Mouse (Mus musculus): ENCODE data around the gene Hhipl1.
A peak's percentile ranks its signal among the peaks of the same experiment; 100 is the strongest.

Gene Hhipl1

DNA sequence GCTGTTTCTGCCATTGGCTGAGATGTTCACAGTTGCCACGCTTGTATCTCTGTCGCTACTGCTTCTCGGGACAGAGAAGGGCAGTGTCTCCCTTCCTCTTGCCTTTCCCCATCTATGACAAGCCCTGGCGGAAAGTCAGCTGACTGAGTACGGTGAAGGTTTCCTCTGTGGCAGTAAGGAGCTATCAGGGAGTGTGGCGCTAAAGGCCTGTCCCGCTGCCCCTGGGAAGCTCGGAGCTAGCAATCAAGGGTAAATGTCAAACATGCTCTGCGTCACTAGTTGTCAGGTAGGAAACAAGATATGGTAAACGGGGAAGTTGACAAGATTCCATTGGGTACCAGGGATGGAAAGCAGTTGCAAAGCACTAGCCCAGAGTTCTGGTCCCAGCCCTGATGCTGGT, 9.7 kb downstream of the Hhipl1 start:
- no peak for DNase-seq

DNA sequence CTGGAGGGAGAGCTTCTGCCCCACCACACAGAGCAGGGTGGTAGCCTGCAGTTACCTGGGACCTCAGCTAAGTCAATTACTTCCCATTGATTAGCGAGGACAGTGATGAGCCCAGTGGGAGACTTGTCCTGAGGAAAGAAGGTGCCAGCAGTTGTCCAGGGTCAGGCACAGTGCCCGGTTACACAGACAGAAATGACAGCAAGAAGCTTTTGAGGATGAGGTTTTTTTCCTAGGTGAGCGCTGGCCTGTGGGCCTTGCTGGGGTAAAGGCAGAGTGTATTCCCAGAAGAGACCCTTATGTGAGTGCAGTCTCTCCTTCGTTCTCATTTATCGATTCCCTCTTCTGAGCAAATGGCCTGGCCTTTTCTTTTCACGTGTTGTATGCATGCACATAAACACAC, 10.6 kb downstream of the Hhipl1 start:
- DNase-seq = no peak

- DNase-seq = no peak
Measured at GRCm38 (mm10) chr12:108317201-108317738, 11.2 kb downstream of the Hhipl1 start.

DNA sequence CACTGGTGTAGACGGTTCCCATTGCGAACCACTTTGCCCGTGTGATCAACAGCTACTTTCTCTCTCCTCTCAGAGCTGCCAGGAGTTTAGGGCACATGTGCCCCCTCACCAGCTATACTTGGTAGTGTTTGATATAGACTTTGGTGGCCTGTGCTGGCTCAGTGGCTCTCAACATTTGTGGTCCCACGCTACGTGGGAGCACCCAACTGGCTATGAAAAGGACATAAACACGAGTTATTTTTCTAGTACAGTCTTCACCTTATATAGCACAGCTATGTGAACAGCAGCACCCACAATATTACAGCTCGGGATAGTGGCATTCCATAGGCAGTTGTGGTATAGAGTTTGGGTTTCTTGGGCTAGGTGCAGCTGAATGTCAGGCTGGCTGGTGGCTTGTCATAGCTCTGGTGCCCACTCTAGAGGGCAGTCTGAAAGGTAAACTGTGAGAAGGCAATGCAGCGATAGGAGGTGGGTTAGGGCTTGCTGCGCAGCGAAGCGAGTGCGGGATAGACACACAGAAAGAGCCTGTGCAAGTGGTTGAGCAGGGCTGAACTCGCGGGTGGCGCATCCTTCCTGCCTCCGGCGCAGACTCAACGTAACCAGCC, 11.9 kb downstream of the Hhipl1 start:
- DNase-seq = no peak

- DNase-seq = no peak
Measured at GRCm38 (mm10) chr12:108318499-108318898, 12.4 kb downstream of the Hhipl1 start.

DNA sequence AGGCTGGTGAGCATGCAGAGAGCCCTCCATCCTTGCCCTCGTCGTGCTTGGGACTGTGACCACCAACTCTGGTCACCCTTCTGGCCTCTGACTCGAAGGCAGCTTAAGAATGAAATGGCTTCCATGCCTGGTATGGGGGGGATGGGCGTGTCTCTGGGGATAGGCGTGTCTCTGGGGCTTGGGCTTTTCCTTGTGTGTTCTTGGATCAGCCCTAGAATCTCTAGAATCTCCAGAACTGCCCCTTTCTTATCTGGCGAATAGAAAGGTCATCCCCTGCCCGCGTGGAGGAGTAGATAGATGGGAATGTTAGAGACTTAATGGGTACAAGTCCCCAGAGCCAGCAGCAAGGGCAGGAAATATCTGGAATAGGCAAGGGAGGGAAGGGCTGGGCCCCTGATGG, 14.0 kb downstream of the Hhipl1 start:
- no peak for DNase-seq

DNA sequence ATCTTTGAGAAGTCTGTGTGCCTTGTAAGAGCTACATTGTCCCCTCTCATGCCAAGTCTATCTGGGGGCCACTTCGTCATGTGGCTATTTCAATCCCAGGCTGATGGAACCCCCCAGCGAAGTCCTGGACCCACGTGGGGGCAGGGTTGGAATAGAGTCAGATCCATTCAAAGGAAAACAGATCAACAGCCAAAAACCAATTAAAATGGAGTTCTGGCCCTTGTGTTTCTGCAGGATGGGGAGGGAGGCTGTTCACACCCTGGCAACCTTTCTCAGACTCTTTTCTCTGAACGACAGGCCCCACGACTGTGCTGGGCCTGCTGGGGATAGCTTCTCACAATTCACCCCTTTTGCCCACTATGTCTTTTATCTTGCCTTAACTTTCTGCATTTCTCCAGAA, 20.3 kb downstream of the Hhipl1 start:
- no peak for DNase-seq

DNA sequence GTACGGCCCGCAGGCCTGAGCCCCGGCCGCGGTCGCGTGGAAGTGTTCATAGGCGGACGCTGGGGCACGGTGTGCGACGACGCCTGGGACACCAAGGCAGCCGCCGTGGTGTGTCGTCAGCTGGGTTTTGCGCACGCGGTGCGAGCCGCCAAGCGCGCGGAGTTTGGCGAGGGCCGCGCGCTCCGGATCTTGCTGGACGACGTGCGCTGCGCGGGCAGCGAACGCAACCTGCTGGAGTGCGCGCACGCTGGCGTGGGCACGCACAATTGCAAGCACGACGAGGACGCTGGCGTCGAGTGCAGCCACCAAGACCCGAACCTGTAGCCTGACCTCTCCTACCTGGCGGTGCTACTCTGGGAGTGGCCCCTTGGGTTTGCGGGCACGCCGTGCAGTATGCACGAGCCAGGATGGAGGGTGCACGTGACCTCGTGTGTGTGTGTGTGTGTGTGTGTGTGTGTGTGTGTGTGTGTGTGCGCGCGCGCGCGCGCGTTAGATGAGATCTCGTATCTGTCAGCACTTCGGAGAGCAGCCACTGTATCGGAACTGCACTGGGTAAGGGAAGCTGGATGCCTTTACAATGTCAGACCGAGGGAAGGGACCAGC, 21.9 kb downstream of the Hhipl1 start:
- peak; percentile 90 for DNase-seq

GRCm38 (mm10) chr12:108333056-108333455, 27.0 kb downstream of the Hhipl1 start:
- peak; percentile 86 for DNase-seq

- DNase-seq = no peak
Measured at GRCm38 (mm10) chr12:108333481-108333882, 27.4 kb downstream of the Hhipl1 start.

GRCm38 (mm10) chr12:108333895-108334445, 27.9 kb downstream of the Hhipl1 start, which contains the start of gene Cyp46a1:
Gene Cyp46a1 (plus strand): TSS chr12:108334381.
- DNase-seq = peak; percentile 100

- peak; percentile 44 for DNase-seq
Measured at GRCm38 (mm10) chr12:108334529-108334928, 28.5 kb downstream of the Hhipl1 start.

DNA sequence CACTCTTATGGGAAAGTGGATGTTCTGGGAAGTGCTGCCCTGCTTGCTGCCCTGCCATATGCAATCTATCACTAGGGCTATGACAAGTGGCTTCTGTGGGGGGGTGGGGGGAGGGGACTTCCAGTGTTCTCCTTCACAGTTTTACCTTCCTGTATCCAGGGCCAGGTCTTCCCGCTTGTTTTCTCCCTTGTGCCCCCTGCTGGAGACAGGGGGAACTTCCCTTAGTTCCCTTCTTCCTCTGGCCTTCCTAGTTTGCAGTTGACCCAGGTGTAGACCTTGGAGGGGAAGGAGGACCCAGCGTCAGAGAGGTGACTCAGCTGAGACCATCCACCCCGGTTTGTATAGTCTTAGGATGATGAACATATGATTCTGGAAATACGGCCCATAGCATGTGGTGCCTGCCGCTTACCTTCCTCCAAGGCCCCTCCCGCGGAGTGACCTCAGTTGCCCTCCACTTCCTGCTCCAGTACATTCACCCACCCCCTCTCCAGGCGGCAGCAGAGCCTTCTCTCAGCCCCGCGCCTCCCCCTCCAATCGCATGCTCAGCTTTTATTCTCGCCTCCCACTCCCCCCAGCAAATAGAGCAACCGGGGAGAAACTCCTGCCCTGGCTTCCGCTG, 32.6 kb downstream of the Hhipl1 start:
- DNase-seq = peak; percentile 79

GRCm38 (mm10) chr12:108348151-108348550, 42.1 kb downstream of the Hhipl1 start:
- no peak for DNase-seq

DNA sequence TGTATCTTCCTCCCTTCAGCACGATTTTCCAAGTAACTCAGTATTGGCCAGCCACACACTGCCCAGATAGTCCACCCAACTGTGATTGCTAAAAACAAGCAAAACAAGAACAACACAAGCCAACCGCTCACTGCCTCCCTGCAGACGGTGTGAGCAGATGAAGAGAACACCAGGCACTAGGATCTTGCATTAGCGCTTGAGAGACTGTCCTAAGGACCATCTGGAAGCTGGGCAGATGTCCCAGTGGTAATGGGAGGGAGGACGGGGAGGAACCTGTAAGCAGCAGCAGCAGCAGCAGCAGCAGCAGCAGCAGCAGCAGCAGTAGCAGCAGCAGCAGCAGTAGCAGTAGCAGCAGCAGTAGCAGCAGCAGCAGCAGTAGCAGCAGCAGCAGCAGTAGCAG, 43.0 kb downstream of the Hhipl1 start:
- no peak for DNase-seq

DNA sequence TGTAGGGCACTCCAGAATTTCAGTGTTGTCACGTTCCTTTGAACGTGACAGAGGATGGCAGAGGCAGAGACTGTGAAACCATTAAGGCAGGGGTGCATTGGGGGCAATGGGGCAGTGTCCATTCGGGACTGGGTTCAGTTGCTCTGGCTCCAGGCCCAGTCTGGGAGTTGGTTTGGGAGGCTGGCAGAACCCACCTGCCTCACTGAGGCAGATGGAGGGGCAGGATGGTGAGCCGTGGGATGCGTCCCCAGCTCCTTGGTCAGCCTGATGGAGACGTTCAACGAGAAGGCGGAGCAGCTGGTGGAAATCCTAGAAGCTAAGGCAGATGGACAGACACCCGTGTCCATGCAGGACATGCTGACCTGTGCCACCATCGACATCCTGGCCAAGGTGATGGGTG, 44.9 kb downstream of the Hhipl1 start:
- DNase-seq = no peak

DNA sequence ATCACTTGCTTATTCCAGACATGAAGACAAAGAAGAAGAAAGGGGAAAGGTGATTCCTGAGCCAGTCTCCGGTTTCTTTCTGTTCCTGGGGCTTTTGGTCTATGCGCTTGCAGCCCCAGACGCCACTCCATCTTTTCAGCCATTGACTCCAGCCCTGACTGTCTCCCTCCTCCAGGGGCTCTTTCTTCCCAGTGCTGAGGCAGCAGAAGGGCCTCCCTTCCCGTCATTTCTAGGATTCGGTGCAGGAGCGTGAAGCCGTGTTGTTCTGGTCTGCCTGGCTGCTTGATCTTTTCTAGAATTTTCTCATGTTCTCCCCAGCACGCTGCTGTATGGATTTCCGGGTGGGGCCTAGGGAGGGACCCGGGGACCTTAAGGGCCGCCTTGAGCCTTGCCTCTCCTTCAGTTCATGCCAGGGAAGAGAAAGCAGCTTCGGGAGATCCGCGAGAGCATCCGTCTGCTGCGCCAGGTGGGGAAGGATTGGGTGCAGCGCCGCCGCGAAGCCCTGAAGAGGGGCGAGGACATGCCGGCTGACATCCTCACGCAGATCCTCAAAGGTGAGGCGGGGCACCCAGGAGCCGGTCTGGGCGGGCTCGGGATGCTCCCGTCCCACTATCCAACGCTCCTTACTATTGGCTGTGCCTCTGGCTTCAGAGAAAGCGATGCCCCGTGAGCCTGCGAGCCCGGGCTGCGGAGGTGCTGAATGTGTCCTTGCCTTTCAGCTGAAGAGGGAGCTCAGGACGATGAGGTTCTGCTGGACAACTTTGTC, 46.5 kb downstream of the Hhipl1 start:
- DNase-seq = no peak

GRCm38 (mm10) chr12:108354284-108354683, 48.2 kb downstream of the Hhipl1 start:
- no peak for DNase-seq

- DNase-seq = no peak
Measured at GRCm38 (mm10) chr12:108355271-108355670, 49.2 kb downstream of the Hhipl1 start.

DNA sequence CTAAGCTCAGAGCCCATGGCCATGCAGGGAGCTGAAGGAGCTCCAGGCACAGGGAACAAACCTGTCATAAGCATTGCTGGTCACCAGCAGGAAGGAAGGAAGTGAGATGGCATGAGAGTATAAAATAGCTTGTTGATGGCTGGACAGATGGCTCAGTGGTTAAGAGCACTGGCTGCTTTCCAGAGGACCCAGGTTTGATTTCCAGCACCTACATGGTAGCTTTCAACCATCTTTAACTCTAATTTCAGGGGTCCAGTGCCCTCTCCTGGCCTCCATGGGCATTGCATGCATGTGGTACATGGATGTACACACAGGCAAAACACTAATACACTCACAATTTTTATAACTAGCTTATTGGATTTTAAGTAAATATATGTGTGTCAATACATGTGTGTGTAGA, 49.9 kb downstream of the Hhipl1 start:
- DNase-seq = no peak

DNA sequence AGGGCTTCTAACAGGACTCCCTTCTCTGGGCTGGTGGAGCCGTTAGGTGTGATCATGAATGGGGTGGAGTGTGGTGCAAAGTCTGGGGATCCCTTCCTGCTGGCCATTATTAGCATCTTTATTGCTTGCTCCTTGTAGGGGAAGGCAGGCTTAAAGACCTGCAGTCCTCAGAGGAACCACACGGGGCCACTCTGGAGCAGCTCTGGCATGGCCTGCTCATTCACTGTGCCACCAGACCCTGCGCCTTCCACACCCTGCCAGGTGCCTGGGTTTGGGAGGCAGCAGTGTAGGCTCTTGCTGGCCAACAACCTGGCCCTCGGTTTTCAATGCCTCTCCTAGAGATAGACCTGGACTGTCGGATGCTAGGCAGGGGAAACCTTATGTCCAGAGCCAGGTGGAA, 57.7 kb downstream of the Hhipl1 start:
- peak; percentile 81 for DNase-seq

GRCm38 (mm10) chr12:108365340-108365739, 59.3 kb downstream of the Hhipl1 start:
- no peak for DNase-seq

- no peak for DNase-seq
Measured at GRCm38 (mm10) chr12:108365868-108366267, 59.8 kb downstream of the Hhipl1 start.

All from right cerebral cortex, adult 18-20 months (tissue).